Mouse (Mus musculus) neural tube, embryonic 14.5 days (tissue): ENCODE measurements around the gene Atn1. TPM values are rescaled to one million over a fixed set of nuclear protein-coding genes. Genes with fewer than 3 reads are reported as not detected.

ENCODE experiments used
- ATAC-seq: fragments of 200-750 bp; cut with Nextera tagmentation; 2 replicates; pipeline ENCODE4 v1.8.0; 2017; ENCODE audit warnings: low read depth, mild to moderate bottlenecking, moderate TSS enrichment, moderate library complexity
- H3K27ac ChIP-seq: fragments of 300-500 bp; sonication (generic); 2 replicates; pipeline ENCODE4 v1.5.1; 2014; ENCODE audit warnings: low read depth, mild to moderate bottlenecking, control low read depth, low read length, moderate library complexity, mixed read lengths
- H3K27me3 ChIP-seq: fragments of 300-500 bp; sonication (generic); 2 replicates; pipeline ENCODE4 v1.6.1; 2014; ENCODE audit warnings: low read length; ENCODE audit not compliant: control insufficient read depth, insufficient read depth
- H3K36me3 ChIP-seq: fragments of 300-500 bp; sonication (generic); 2 replicates; pipeline ENCODE4 v1.6.1; 2014; ENCODE audit warnings: low read length, mixed read lengths; ENCODE audit not compliant: control insufficient read depth, insufficient read depth
- H3K4me1 ChIP-seq: fragments of 300-500 bp; sonication (generic); 2 replicates; pipeline ENCODE4 v1.6.1; 2014; ENCODE audit warnings: low read length; ENCODE audit not compliant: control insufficient read depth, insufficient read depth
- H3K4me2 ChIP-seq: fragments of 300-500 bp; sonication (generic); 2 replicates; pipeline ENCODE4 v1.6.1; 2014; ENCODE audit warnings: mild to moderate bottlenecking, low read depth, low read length, control low read depth
- H3K4me3 ChIP-seq: fragments of 300-500 bp; sonication (generic); 2 replicates; pipeline ENCODE4 v1.5.1; 2014; ENCODE audit warnings: low read depth, low read length, control low read depth, mixed read lengths
- H3K9ac ChIP-seq: fragments of 300-500 bp; sonication (generic); replicated peaks from 2 replicates; pipeline ENCODE4 v1.6.1; 2014; ENCODE audit warnings: low read depth, mild to moderate bottlenecking, control low read depth, low read length, mixed read lengths
- H3K9me3 ChIP-seq: fragments of 300-500 bp; sonication (generic); 2 replicates; pipeline ENCODE4 v1.6.1; 2016; ENCODE audit warnings: low read length; ENCODE audit not compliant: control insufficient read depth
- WGBS: fragments of 180-500 bp; shearing (Covaris S2); extraction: QIAGEN DNeasy Blood & Tissue Kit; methylation state at CpG from one replicate; pipeline ENCODE4 v1.1.7; 2014; 5-methylcytosine and 5-hydroxymethylcytosine counted together
- polyA plus RNA-seq: library from polyadenylated mRNA; unstranded; fragments of >200 nt; fragmentation: Nextera tagmentation; extraction: Ambion mirVana; gene quantifications from 2 replicates; pipeline ENCODE4 v1.2.1, GENCODE M21; 2014

Atn1 gene
- polyA plus RNA-seq, 1 experiment from 2014 or later = 27.5 TPM

- peak; percentile 18 for ATAC-seq
- Histone ChIP-seq H3K27ac (peak overlapping the region; percentile 96), H3K27me3 (no peaks in the 10 kb centered on the region), H3K4me1 (peaks cover 44% of the 10 kb centered on the region; the same call in 1 of the 2 replicates), H3K4me3 (peak overlapping the region; percentile 74; the same call in 1 of the 2 replicates), H3K4me2 (peak overlapping the region; percentile 63), H3K36me3 (no peaks in the 10 kb centered on the region), H3K9ac (no peak overlapping the region), H3K9me3 (no peaks in the 10 kb centered on the region)
- WGBS = 28% methylated on average over 5 of the region's 5 CpGs
These were observed 1.9 kb upstream of the Atn1 start for GRCm38 (mm10) chr6:124757909-124758848.

- no peaks in the 10 kb centered on the region for H3K9me3 ChIP-seq
- WGBS = 4% methylated on average over 5 of the region's 5 CpGs
- H3K4me2 ChIP-seq = peak overlapping the region; percentile 63
- H3K27me3 ChIP-seq = no peaks in the 10 kb centered on the region
- no peaks in the 10 kb centered on the region for H3K36me3 ChIP-seq
- H3K4me1 ChIP-seq = peaks cover 44% of the 10 kb centered on the region; the same call in 1 of the 2 replicates
- peak overlapping the region; percentile 97 for H3K9ac ChIP-seq
- peak overlapping the region; percentile 96 for H3K27ac ChIP-seq
- ATAC-seq = no peak
- H3K4me3 ChIP-seq = peak overlapping the region; percentile 74
These were observed 1.1 kb upstream of the Atn1 start for GRCm38 (mm10) chr6:124757351-124757880.

- H3K4me2 ChIP-seq = peak overlapping the region; percentile 63
- peak overlapping the region; percentile 96 for H3K27ac ChIP-seq
- ATAC-seq = peak; percentile 81
- under 1% methylated on average over 53 of the region's 54 CpGs for WGBS
- H3K9ac ChIP-seq = peak overlapping the region; percentile 97
- H3K36me3 ChIP-seq = no peaks in the 10 kb centered on the region
- no peaks in the 10 kb centered on the region for H3K27me3 ChIP-seq
- H3K4me3 ChIP-seq = peak overlapping the region; percentile 74
- H3K4me1 ChIP-seq = peaks cover 44% of the 10 kb centered on the region; the same call in 1 of the 2 replicates
- H3K9me3 ChIP-seq = no peaks in the 10 kb centered on the region
These were observed 477 bp upstream of the Atn1 start for GRCm38 (mm10) chr6:124756652-124757350.

GRCm38 (mm10) chr6:124755306-124755705 is 1.0 kb downstream of the Atn1 start:
- Histone ChIP-seq H3K4me3 (peak overlapping the region; percentile 74), H3K27ac (peak overlapping the region; percentile 96), H3K27me3 (no peaks in the 10 kb centered on the region), H3K4me2 (peak overlapping the region; percentile 63), H3K36me3 (no peaks in the 10 kb centered on the region), H3K9me3 (no peaks in the 10 kb centered on the region), H3K9ac (peak overlapping the region; percentile 97), H3K4me1 (peaks cover 44% of the 10 kb centered on the region; the same call in 1 of the 2 replicates)
- no peak for ATAC-seq
- 3% methylated on average over 3 of the region's 3 CpGs for WGBS

- H3K27me3 ChIP-seq = no peaks in the 10 kb centered on the region
- 96% methylated on average over 2 of the region's 2 CpGs for WGBS
- ATAC-seq = no peak
- H3K4me1 ChIP-seq = peaks cover 42% of the 10 kb centered on the region; the same call in 1 of the 2 replicates
- no peak overlapping the region for H3K4me3 ChIP-seq
- H3K27ac ChIP-seq = no peak overlapping the region
- H3K4me2 ChIP-seq = peak overlapping the region; percentile 63
- H3K9ac ChIP-seq = no peak overlapping the region
- no peaks in the 10 kb centered on the region for H3K9me3 ChIP-seq
- peaks cover 5% of the 10 kb centered on the region; the same call in 1 of the 2 replicates for H3K36me3 ChIP-seq
These were observed 2.5 kb downstream of the Atn1 start for GRCm38 (mm10) chr6:124753861-124754260.

- no peak for ATAC-seq
- Histone ChIP-seq H3K4me1 (peaks cover 29% of the 10 kb centered on the region), H3K27me3 (no peaks in the 10 kb centered on the region), H3K27ac (no peak overlapping the region), H3K9me3 (no peaks in the 10 kb centered on the region), H3K36me3 (peaks cover 26% of the 10 kb centered on the region; the same call in 1 of the 2 replicates), H3K9ac (no peak overlapping the region), H3K4me2 (no peak overlapping the region), H3K4me3 (no peak overlapping the region)
- 90% methylated on average over 8 of the region's 8 CpGs for WGBS
These were observed 5.9 kb downstream of the Atn1 start for GRCm38 (mm10) chr6:124750405-124750804.

GRCm38 (mm10) chr6:124746654-124747632 is 9.4 kb downstream of the Atn1 start:
- H3K4me2 ChIP-seq = peak overlapping the region; percentile 68
- 88% methylated on average over 7 of the region's 7 CpGs for WGBS
- no peaks in the 10 kb centered on the region for H3K27me3 ChIP-seq
- peaks cover 46% of the 10 kb centered on the region for H3K36me3 ChIP-seq
- H3K27ac ChIP-seq = peak overlapping the region; percentile 68
- peaks cover 8% of the 10 kb centered on the region for H3K4me1 ChIP-seq
- peak overlapping the region; percentile 70 for H3K9ac ChIP-seq
- peak; percentile 1; the same call in 1 of the 2 replicates for ATAC-seq
- no peaks in the 10 kb centered on the region for H3K9me3 ChIP-seq
- H3K4me3 ChIP-seq = peak overlapping the region; percentile 37; the same call in 1 of the 2 replicates

- Histone ChIP-seq H3K9me3 (no peaks in the 10 kb centered on the region), H3K9ac (peak overlapping the region; percentile 70), H3K4me3 (peak overlapping the region; percentile 37), H3K27ac (peak overlapping the region; percentile 68), H3K27me3 (no peaks in the 10 kb centered on the region), H3K4me2 (peak overlapping the region; percentile 68), H3K4me1 (peaks cover 12% of the 10 kb centered on the region), H3K36me3 (peaks cover 46% of the 10 kb centered on the region)
- 9% methylated on average over 8 of the region's 8 CpGs for WGBS
- ATAC-seq = peak; percentile 18
These were observed 10.1 kb downstream of the Atn1 start for GRCm38 (mm10) chr6:124746296-124746605.
